Mouse (Mus musculus): ENCODE data around the gene Gm10337. TPM values are rescaled to one million over a fixed set of nuclear protein-coding genes. Genes with fewer than 3 reads are reported as not detected.

The Gm10337 gene
- polyA plus RNA-seq, 1 experiment from 2014 or later: not detected

DNA sequence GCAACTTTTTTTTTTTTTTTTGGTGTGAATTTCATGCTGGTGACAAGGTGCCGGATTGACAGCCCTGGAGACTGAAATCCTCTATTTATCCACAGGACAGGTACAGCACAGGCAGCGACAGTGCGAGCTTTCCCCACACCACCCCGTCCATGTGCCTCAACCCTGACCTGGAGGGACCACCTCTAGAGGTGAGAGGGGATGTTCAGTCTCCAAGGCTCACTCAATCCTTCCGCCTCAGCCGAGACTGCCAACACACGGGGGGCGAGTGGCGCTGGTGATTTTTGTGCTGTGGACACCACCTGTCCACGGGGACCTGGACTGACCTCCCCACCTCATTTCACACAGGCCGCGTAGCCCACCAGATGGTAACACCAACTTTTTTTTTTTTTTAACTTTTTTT, 17.7 kb upstream of the Gm10337 start:
- no peak overlapping the region for H3K4me3 ChIP-seq (ENCODE audit: low read depth, low read length)
- H3K9me3 ChIP-seq (ENCODE audit: low read length): no peaks in the 10 kb centered on the region
- H3K4me2 ChIP-seq (replicated peaks; ENCODE audit: low read depth, low read length): no peak overlapping the region
- no peak overlapping the region for H3K27ac ChIP-seq (ENCODE audit: low read length)
- 87% methylated on average over 12 of the region's 12 CpGs for WGBS
- H3K9ac ChIP-seq (replicated peaks; ENCODE audit: low read depth): no peak overlapping the region
- DNase-seq (ENCODE audit: low spot score): no peak
- peaks cover 62% of the 10 kb centered on the region for H3K36me3 ChIP-seq (ENCODE audit: insufficient read depth, low read length)
- no peak for ATAC-seq
- no peaks in the 10 kb centered on the region for H3K4me1 ChIP-seq (ENCODE audit: insufficient read depth, low read depth, low read length)
- no peaks in the 10 kb centered on the region for H3K27me3 ChIP-seq (replicated peaks; ENCODE audit: insufficient read depth, low read length)
- TF ChIP-seq CTCF (IDR thresholded peaks at IDR 0.05) (no peak), EP300 (IDR thresholded peaks at IDR 0.05) (no peak)

DNA sequence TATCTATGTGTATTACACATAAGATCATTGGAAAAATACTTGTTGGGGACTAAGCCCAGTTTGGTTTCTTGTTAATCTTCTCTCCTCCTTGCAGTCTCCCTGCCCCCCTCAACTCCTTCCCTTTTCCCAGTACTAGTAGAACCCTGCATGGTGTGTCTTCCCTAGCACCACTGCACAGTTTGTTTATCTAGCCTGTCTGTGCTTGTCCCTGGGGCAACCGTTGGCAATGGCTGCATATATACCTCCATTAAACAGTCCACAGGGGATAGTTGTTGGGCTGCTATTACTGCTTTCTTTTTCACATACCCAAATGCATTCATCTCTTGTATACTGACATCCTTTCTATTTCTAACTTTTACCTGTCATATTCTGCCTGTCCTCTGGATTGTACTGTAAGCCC, 15.9 kb upstream of the Gm10337 start:
- Histone ChIP-seq H3K27ac (ENCODE audit: low read length) (no peak overlapping the region), H3K9ac (replicated peaks; ENCODE audit: low read depth) (no peak overlapping the region), H3K4me3 (ENCODE audit: low read depth, low read length) (no peak overlapping the region), H3K27me3 (replicated peaks; ENCODE audit: insufficient read depth, low read length) (no peaks in the 10 kb centered on the region), H3K36me3 (ENCODE audit: insufficient read depth, low read length) (peaks cover 62% of the 10 kb centered on the region), H3K4me2 (replicated peaks; ENCODE audit: low read depth, low read length) (no peak overlapping the region), H3K4me1 (ENCODE audit: insufficient read depth, low read depth, low read length) (no peaks in the 10 kb centered on the region), H3K9me3 (ENCODE audit: low read length) (no peaks in the 10 kb centered on the region)
- DNase-seq (ENCODE audit: low spot score) (no peak), ATAC-seq (no peak)
- TF ChIP-seq CTCF (IDR thresholded peaks at IDR 0.05): no peak
- WGBS: 52% methylated on average over 1 of the region's 1 CpGs

GRCm38 (mm10) chr15:102498322-102498721, 5.2 kb upstream of the Gm10337 start:
- 81% methylated on average over 3 of the region's 3 CpGs for WGBS
- Histone ChIP-seq H3K36me3 (ENCODE audit: insufficient read depth, low read length) (peaks cover 40% of the 10 kb centered on the region), H3K9ac (replicated peaks; ENCODE audit: low read depth) (no peak overlapping the region), H3K4me1 (ENCODE audit: insufficient read depth, low read depth, low read length) (no peaks in the 10 kb centered on the region), H3K27me3 (replicated peaks; ENCODE audit: insufficient read depth, low read length) (no peaks in the 10 kb centered on the region), H3K4me2 (replicated peaks; ENCODE audit: low read depth, low read length) (no peak overlapping the region), H3K4me3 (ENCODE audit: low read depth, low read length) (no peak overlapping the region), H3K9me3 (ENCODE audit: low read length) (no peaks in the 10 kb centered on the region), H3K27ac (ENCODE audit: low read length) (no peak overlapping the region)
- TF ChIP-seq EP300 (IDR thresholded peaks at IDR 0.05) (no peak), CTCF (IDR thresholded peaks at IDR 0.05) (no peak)
- no peak for DNase-seq (ENCODE audit: low spot score)
- ATAC-seq: no peak

DNA sequence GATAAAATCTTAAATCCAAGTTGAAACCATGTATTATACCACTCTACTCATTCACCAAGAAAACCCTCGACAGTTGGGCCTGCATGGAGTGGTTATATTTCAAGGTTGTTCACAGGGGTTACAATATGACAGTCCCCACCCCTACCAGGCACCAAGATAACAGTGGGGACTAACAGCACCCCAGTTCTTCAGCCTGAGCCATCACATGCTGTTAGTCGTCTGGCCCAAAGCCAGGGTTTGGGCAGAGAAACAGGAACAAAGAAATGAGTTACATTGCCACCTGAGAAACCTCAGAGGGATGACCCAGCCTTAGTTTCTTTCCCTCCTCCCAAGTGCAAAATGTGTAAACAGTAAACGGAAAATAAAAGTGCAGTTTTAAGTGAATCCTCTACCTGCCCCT, 4.2 kb upstream of the Gm10337 start:
- no peaks in the 10 kb centered on the region for H3K4me1 ChIP-seq (ENCODE audit: insufficient read depth, low read depth, low read length)
- H3K27me3 ChIP-seq (replicated peaks; ENCODE audit: insufficient read depth, low read length): no peaks in the 10 kb centered on the region
- H3K36me3 ChIP-seq (ENCODE audit: insufficient read depth, low read length): peaks cover 47% of the 10 kb centered on the region
- no peaks in the 10 kb centered on the region for H3K9me3 ChIP-seq (ENCODE audit: low read length)
- ATAC-seq: no peak
- DNase-seq (ENCODE audit: low spot score): no peak
- TF ChIP-seq EP300 (IDR thresholded peaks at IDR 0.05) (no peak), CTCF (IDR thresholded peaks at IDR 0.05) (no peak)
- no peak overlapping the region for H3K27ac ChIP-seq (ENCODE audit: low read length)
- WGBS: 64% methylated on average over 3 of the region's 3 CpGs
- no peak overlapping the region for H3K4me2 ChIP-seq (replicated peaks; ENCODE audit: low read depth, low read length)
- H3K4me3 ChIP-seq (ENCODE audit: low read depth, low read length): no peak overlapping the region
- no peak overlapping the region for H3K9ac ChIP-seq (replicated peaks; ENCODE audit: low read depth)

GRCm38 (mm10) chr15:102499851-102500250, 3.7 kb upstream of the Gm10337 start:
- DNase-seq (ENCODE audit: low spot score) (no peak), ATAC-seq (no peak)
- Histone ChIP-seq H3K4me2 (replicated peaks; ENCODE audit: low read depth, low read length) (no peak overlapping the region), H3K4me3 (ENCODE audit: low read depth, low read length) (no peak overlapping the region), H3K27me3 (replicated peaks; ENCODE audit: insufficient read depth, low read length) (no peaks in the 10 kb centered on the region), H3K9ac (replicated peaks; ENCODE audit: low read depth) (no peak overlapping the region), H3K27ac (ENCODE audit: low read length) (no peak overlapping the region), H3K36me3 (ENCODE audit: insufficient read depth, low read length) (peaks cover 48% of the 10 kb centered on the region), H3K4me1 (ENCODE audit: insufficient read depth, low read depth, low read length) (no peaks in the 10 kb centered on the region), H3K9me3 (ENCODE audit: low read length) (no peaks in the 10 kb centered on the region)
- 84% methylated on average over 6 of the region's 6 CpGs for WGBS
- TF ChIP-seq EP300 (IDR thresholded peaks at IDR 0.05) (no peak), CTCF (IDR thresholded peaks at IDR 0.05) (no peak)

DNA sequence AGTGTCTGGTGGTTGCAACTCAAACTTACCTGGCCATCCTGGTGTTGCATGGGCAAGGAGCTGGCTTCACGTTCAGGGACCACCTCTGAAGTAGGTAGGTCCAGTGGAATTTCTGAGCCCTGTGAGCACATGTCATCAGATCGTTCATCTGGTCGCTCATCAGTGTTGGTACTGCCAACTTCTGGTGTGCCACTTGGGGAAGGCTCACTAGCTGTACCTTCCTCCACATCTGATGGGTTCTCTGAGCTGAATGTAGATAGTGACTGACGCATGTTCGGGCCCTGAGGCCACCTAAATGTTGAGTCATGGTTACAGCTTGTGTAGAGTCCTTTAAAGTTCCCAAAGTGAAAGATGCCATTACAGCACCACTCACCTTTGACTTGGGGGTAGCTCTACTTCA, 3.0 kb upstream of the Gm10337 start:
- no peak overlapping the region for H3K4me3 ChIP-seq (ENCODE audit: low read depth, low read length)
- ATAC-seq (no peak), DNase-seq (ENCODE audit: low spot score) (no peak)
- peaks cover 48% of the 10 kb centered on the region for H3K36me3 ChIP-seq (ENCODE audit: insufficient read depth, low read length)
- no peak overlapping the region for H3K27ac ChIP-seq (ENCODE audit: low read length)
- no peaks in the 10 kb centered on the region for H3K9me3 ChIP-seq (ENCODE audit: low read length)
- no peak overlapping the region for H3K4me2 ChIP-seq (replicated peaks; ENCODE audit: low read depth, low read length)
- H3K9ac ChIP-seq (replicated peaks; ENCODE audit: low read depth): no peak overlapping the region
- 79% methylated on average over 5 of the region's 5 CpGs for WGBS
- no peaks in the 10 kb centered on the region for H3K4me1 ChIP-seq (ENCODE audit: insufficient read depth, low read depth, low read length)
- no peak for TF ChIP-seq CTCF (IDR thresholded peaks at IDR 0.05)
- no peak for TF ChIP-seq EP300 (IDR thresholded peaks at IDR 0.05)
- H3K27me3 ChIP-seq (replicated peaks; ENCODE audit: insufficient read depth, low read length): no peaks in the 10 kb centered on the region
